Mouse (Mus musculus) G1E (cell line): ENCODE measurements around the gene Il5ra. TPM values are rescaled to one million over a fixed set of nuclear protein-coding genes. Genes with fewer than 3 reads are reported as not detected.

ENCODE experiments used
- ATAC-seq: 2 replicates; pipeline ENCODE4 v1.8.0; 2016; ENCODE audit warnings: mild to moderate bottlenecking; ENCODE audit not compliant: insufficient number of reproducible peaks, poor library complexity, low FRiP score, severe bottlenecking; ENCODE audit errors: extremely low read depth
- DNase-seq: peaks from one replicate; pipeline ENCODE4 v3.0.0; 2012; ENCODE audit warnings: low spot score
- H3K27me3 ChIP-seq: 2 replicates; pipeline ENCODE4 v1.6.1; 2012; ENCODE audit warnings: mild to moderate bottlenecking, low read length, inconsistent platforms; ENCODE audit not compliant: insufficient read depth
- H3K36me3 ChIP-seq: replicated peaks from 2 replicates; pipeline ENCODE3; 2012; ENCODE audit warnings: mild to moderate bottlenecking, inconsistent platforms
- H3K4me1 ChIP-seq: 2 replicates; pipeline ENCODE4 v1.6.1; 2012; ENCODE audit warnings: low read depth, low read length, inconsistent platforms, mixed read lengths; ENCODE audit not compliant: insufficient read depth
- H3K4me3 ChIP-seq: 2 replicates; pipeline ENCODE4 v1.5.1; 2012; ENCODE audit warnings: low read depth, mild to moderate bottlenecking, inconsistent platforms, low read length, moderate library complexity, mixed read lengths
- H3K9me3 ChIP-seq: replicated peaks from 2 replicates; pipeline ENCODE4 v1.6.1; 2012; ENCODE audit warnings: inconsistent platforms
- CTCF ChIP-seq: IDR thresholded peaks from 2 replicates; pipeline ENCODE4 v1.5.1; 2012; ENCODE audit warnings: low read depth, low read length, inconsistent platforms, mixed read lengths
- GATA1 ChIP-seq: IDR thresholded peaks from 2 replicates; pipeline ENCODE4 v1.6.1; 2012; ENCODE audit warnings: borderline replicate concordance, low read length, inconsistent platforms, mixed read lengths
- GATA2 ChIP-seq: IDR thresholded peaks from 2 replicates; pipeline ENCODE4 v1.6.1; 2012; ENCODE audit warnings: low read depth, low read length, inconsistent platforms, borderline replicate concordance
- POLR2AphosphoS5 ChIP-seq: IDR thresholded peaks from 2 replicates; pipeline ENCODE4 v1.6.1; 2012; ENCODE audit warnings: low read depth, low read length, inconsistent platforms; ENCODE audit not compliant: insufficient replicate concordance
- TAL1 ChIP-seq: conservative IDR thresholded peaks from 2 replicates; pipeline ENCODE4 v1.6.1; 2012; ENCODE audit warnings: low read depth, low read length, inconsistent platforms, mixed read lengths
- polyA plus RNA-seq: library from polyadenylated mRNA; stranded (reverse); fragments of >175 nt; gene quantifications from 2 replicates; pipeline ENCODE4 v1.2.3, GENCODE M21; 2012
- total RNA-seq, 2 experiments: library from RNA; stranded (forward) in 1 of 2; stranded (reverse) in 1 of 2; fragments of 200-1000 nt in 1 of 2; fragments of >200 nt in 1 of 2; fragmentation: Nextera tagmentation in 1 of 2; gene quantifications; 2 replicates each; pipeline ENCODE4 v1.2.3; 2014 to 2017

Gene Il5ra
- total and polyA plus RNA-seq, 3 experiments, result 0.14 to 8.1 (median 3.1) TPM

DNA sequence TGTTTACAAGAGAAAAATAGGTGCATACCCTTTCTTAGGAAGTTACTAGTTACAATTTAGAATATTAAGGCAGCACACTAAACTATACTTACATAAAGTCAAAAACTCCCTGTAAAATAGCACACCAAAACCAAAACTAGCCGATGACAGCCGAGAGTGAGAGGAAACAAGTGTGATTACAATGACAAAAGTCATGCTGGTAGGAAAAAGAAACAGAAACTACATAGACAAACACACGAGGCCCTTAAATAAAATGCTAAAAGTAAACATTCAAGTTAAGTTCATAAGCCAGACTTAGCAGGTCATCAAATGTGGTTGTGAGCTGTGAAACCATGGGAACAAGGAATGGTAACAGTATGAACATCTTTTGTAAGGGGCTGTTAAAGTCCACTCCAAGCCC, 38.3 kb upstream of the Il5ra start:
- Histone ChIP-seq H3K36me3 (peaks cover 58% of the 10 kb centered on the region), H3K27me3 (no peaks in the 10 kb centered on the region), H3K4me3 (no peak overlapping the region), H3K4me1 (no peaks in the 10 kb centered on the region), H3K9me3 (no peaks in the 10 kb centered on the region)
- no peak for TF ChIP-seq POLR2AphosphoS5
- TF ChIP-seq CTCF, result no peak
- no peak for TF ChIP-seq GATA2
- no peak for TF ChIP-seq TAL1
- TF ChIP-seq GATA1, result no peak
- ATAC-seq (no peak), DNase-seq (no peak)

DNA sequence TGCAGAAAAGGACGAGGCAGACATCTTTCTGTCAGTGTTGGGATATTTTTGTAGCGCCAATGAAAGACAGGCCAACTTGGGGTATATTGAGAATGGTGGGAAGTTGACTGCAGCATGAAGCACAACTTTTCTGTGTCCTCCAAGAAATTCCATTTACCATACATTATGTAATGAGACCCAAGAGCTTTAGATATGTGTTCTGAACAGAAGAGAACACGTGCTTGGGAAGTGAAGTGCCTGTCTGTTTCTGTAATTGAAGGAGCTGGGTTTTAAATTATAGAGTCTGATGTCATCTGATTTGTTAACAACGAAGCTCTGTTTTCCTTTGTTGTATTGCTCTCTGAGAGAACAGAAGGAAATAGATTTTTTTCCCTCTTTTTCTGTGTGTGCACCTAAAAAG, 21.2 kb upstream of the Il5ra start:
- H3K4me3 ChIP-seq, result peak overlapping the region; percentile 88
- TF ChIP-seq CTCF (no peak), TAL1 (no peak), GATA1 (no peak), GATA2 (no peak), POLR2AphosphoS5 (no peak)
- peaks cover 39% of the 10 kb centered on the region for H3K36me3 ChIP-seq
- H3K27me3 ChIP-seq, result no peaks in the 10 kb centered on the region
- DNase-seq (no peak), ATAC-seq (no peak)
- no peaks in the 10 kb centered on the region for H3K9me3 ChIP-seq
- H3K4me1 ChIP-seq, result peaks cover 20% of the 10 kb centered on the region

DNA sequence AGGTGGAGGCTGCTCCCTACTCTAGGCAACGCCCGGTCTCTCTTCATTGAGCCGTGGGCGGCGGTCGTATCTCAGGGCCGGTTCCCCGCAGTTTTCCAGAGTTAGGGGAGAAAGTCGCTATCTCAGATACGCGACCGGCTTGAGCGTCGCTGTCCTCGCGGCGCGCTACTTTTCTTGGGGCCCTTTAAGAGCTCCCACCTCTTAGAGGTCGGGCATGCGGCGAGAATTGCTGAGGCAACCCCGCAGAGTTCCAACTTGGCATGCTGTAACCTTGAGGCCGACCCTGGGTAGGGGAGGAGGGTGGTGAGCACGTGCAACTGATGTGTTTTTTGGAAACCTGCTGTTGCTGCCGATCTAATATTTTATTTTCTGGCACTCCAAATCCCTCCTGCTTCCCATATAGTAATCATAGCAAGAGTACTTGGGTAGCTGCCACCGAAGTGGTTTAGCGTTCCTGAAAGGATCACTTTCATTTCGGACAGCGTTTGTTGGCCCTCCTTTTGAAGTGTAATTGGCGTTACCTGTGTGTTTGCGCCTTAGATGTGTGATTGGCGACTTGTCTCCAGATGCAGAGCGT, 20.5 kb upstream of the Il5ra start:
- Histone ChIP-seq H3K27me3 (no peaks in the 10 kb centered on the region), H3K4me1 (peaks cover 20% of the 10 kb centered on the region), H3K9me3 (no peaks in the 10 kb centered on the region), H3K4me3 (peak overlapping the region; percentile 88), H3K36me3 (peaks cover 35% of the 10 kb centered on the region)
- DNase-seq, result no peak
- peak; percentile 41 for ATAC-seq
- TF ChIP-seq TAL1 (no peak), GATA2 (no peak), POLR2AphosphoS5 (no peak), CTCF (no peak)

- H3K9me3 ChIP-seq, result no peaks in the 10 kb centered on the region
- peak; percentile 82 for DNase-seq
- H3K36me3 ChIP-seq, result peaks cover 31% of the 10 kb centered on the region
- no peak for TF ChIP-seq CTCF
- no peak for TF ChIP-seq GATA1
- no peak for TF ChIP-seq POLR2AphosphoS5
- no peak for TF ChIP-seq GATA2
- no peak for TF ChIP-seq TAL1
- peak within 1 kb of the TSS; percentile 88 for H3K4me3 ChIP-seq
- peak; percentile 96 for ATAC-seq
- no peaks in the 10 kb centered on the region for H3K27me3 ChIP-seq
- peaks cover 20% of the 10 kb centered on the region for H3K4me1 ChIP-seq
These were observed 19.9 kb upstream of the Il5ra start, which contains the start of gene Trnt1 for GRCm38 (mm10) chr6:106768640-106769289. Gene Trnt1 (plus strand): TSS chr6:106769120.

GRCm38 (mm10) chr6:106766774-106767173, 17.9 kb upstream of the Il5ra start:
- Histone ChIP-seq H3K36me3 (peaks cover 11% of the 10 kb centered on the region), H3K9me3 (no peaks in the 10 kb centered on the region), H3K4me3 (no peak overlapping the region), H3K4me1 (peaks cover 17% of the 10 kb centered on the region), H3K27me3 (no peaks in the 10 kb centered on the region)
- DNase-seq (no peak), ATAC-seq (no peak)
- no peak for TF ChIP-seq POLR2AphosphoS5

GRCm38 (mm10) chr6:106765892-106766291, 17.1 kb upstream of the Il5ra start:
- Histone ChIP-seq H3K4me1 (peaks cover 11% of the 10 kb centered on the region), H3K9me3 (no peaks in the 10 kb centered on the region), H3K4me3 (no peak overlapping the region), H3K36me3 (peaks cover 4% of the 10 kb centered on the region), H3K27me3 (no peaks in the 10 kb centered on the region)
- ATAC-seq (no peak), DNase-seq (no peak)
- TF ChIP-seq POLR2AphosphoS5 (no peak), CTCF (no peak), TAL1 (no peak), GATA1 (no peak), GATA2 (no peak)
